Mouse (Mus musculus): ENCODE data around the gene Ube2l3. TPM values are rescaled to one million over a fixed set of nuclear protein-coding genes. Genes with fewer than 3 reads are reported as not detected.

Ube2l3 gene
- polyA plus RNA-seq (2012): 11.7 and 11.9 TPM in 2 replicates

GRCm38 (mm10) chr16:17202549-17202948 lies at the start of gene Ube2l3:
Gene Ube2l3 (minus strand): TSS chr16:17202649.
- TF ChIP-seq TAL1 (IDR thresholded peaks at IDR 0.05; ENCODE audit: low read length): no peak
- TF ChIP-seq GATA1 (IDR thresholded peaks at IDR 0.05; ENCODE audit: low read length): no peak
- Histone ChIP-seq H3K27me3 (ENCODE audit: control insufficient read depth) (peaks cover 14% of the 10 kb centered on the region), H3K9me3 (ENCODE audit: control insufficient read depth, low read length) (no peaks in the 10 kb centered on the region), H3K36me3 (ENCODE audit: control insufficient read depth) (peaks cover 14% of the 10 kb centered on the region), H3K4me3 (replicated peaks) (peak within 1 kb of the TSS; percentile 99), H3K4me1 (ENCODE audit: control insufficient read depth) (peaks cover 33% of the 10 kb centered on the region)

DNA sequence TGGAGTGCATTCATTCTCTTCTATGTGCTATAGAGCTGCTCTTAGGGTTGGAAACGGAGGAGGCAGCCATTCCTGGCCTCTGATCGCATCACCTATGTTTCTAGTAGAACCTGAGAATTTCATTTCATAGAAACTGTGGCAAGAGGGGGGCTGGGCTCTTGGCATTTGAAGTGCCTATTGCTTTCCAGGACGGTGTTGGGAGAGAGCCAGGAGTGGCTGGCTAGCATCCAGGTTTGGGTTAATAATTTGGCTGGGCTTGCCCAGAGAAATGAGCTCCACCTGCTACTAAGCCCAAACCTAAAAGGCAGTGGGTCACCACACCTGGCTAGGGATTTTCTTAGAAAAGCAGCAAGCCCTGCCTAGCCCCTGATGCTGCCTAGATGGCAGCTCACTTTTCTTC lies 49.1 kb upstream of the Ube2l3 start:
- TF ChIP-seq TAL1 (IDR thresholded peaks at IDR 0.05; ENCODE audit: low read length) (no peak), GATA1 (IDR thresholded peaks at IDR 0.05; ENCODE audit: low read length) (no peak)
- Histone ChIP-seq H3K36me3 (ENCODE audit: control insufficient read depth) (peaks cover 15% of the 10 kb centered on the region), H3K4me3 (replicated peaks) (no peak overlapping the region)

DNA sequence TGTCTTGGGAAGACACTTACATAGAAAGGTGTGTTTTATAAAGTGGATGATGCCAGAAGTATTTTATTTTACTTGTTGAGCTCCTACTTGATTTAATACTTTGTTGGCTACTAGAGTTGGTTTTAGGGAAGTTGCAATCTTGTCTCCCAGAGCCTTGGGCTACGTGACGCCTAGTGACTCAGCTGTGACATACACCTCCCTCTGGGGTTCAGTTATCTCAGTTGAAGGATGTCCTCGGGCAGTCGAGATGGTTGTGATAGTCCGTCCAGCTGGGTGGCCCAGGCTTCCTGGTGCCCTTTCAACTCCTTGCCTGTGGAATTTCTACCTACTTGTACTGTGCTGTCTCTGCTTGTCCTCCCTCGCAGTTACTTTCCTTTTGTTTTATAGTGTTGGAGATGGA lies 46.7 kb upstream of the Ube2l3 start:
- H3K27me3 ChIP-seq (ENCODE audit: control insufficient read depth): no peaks in the 10 kb centered on the region
- H3K4me3 ChIP-seq (replicated peaks): peak overlapping the region; percentile 26
- no peaks in the 10 kb centered on the region for H3K9me3 ChIP-seq (ENCODE audit: control insufficient read depth, low read length)
- peaks cover 2% of the 10 kb centered on the region; the same call in 1 of the 2 replicates for H3K36me3 ChIP-seq (ENCODE audit: control insufficient read depth)
- TF ChIP-seq GATA1 (IDR thresholded peaks at IDR 0.05; ENCODE audit: low read length) (no peak), TAL1 (IDR thresholded peaks at IDR 0.05; ENCODE audit: low read length) (no peak)
- H3K4me1 ChIP-seq (ENCODE audit: control insufficient read depth): peaks cover 62% of the 10 kb centered on the region

More for the DNA sequence above, 49.1 kb upstream of the Ube2l3 start:
- Histone ChIP-seq H3K9me3 (ENCODE audit: control insufficient read depth, low read length) (no peaks in the 10 kb centered on the region), H3K27me3 (ENCODE audit: control insufficient read depth) (no peaks in the 10 kb centered on the region), H3K4me1 (ENCODE audit: control insufficient read depth) (peaks cover 69% of the 10 kb centered on the region)

GRCm38 (mm10) chr16:17247727-17248126 lies 45.3 kb upstream of the Ube2l3 start:
- TF ChIP-seq GATA1 (IDR thresholded peaks at IDR 0.05; ENCODE audit: low read length) (no peak), TAL1 (IDR thresholded peaks at IDR 0.05; ENCODE audit: low read length) (no peak)
- peaks cover 52% of the 10 kb centered on the region for H3K4me1 ChIP-seq (ENCODE audit: control insufficient read depth)
- no peaks in the 10 kb centered on the region for H3K9me3 ChIP-seq (ENCODE audit: control insufficient read depth, low read length)
- no peaks in the 10 kb centered on the region for H3K36me3 ChIP-seq (ENCODE audit: control insufficient read depth)
- H3K4me3 ChIP-seq (replicated peaks): no peak overlapping the region
- no peaks in the 10 kb centered on the region for H3K27me3 ChIP-seq (ENCODE audit: control insufficient read depth)

GRCm38 (mm10) chr16:17244996-17245395 lies 42.5 kb upstream of the Ube2l3 start:
- H3K4me1 ChIP-seq (ENCODE audit: control insufficient read depth): peaks cover 36% of the 10 kb centered on the region
- no peaks in the 10 kb centered on the region for H3K9me3 ChIP-seq (ENCODE audit: control insufficient read depth, low read length)
- no peaks in the 10 kb centered on the region for H3K36me3 ChIP-seq (ENCODE audit: control insufficient read depth)
- no peaks in the 10 kb centered on the region for H3K27me3 ChIP-seq (ENCODE audit: control insufficient read depth)
- TF ChIP-seq TAL1 (IDR thresholded peaks at IDR 0.05; ENCODE audit: low read length) (no peak), GATA1 (IDR thresholded peaks at IDR 0.05; ENCODE audit: low read length) (no peak)
- no peak overlapping the region for H3K4me3 ChIP-seq (replicated peaks)

GRCm38 (mm10) chr16:17243731-17244130 lies 41.3 kb upstream of the Ube2l3 start:
- H3K4me3 ChIP-seq (replicated peaks): no peak overlapping the region
- peaks cover 36% of the 10 kb centered on the region for H3K4me1 ChIP-seq (ENCODE audit: control insufficient read depth)
- H3K36me3 ChIP-seq (ENCODE audit: control insufficient read depth): no peaks in the 10 kb centered on the region
- H3K27me3 ChIP-seq (ENCODE audit: control insufficient read depth): no peaks in the 10 kb centered on the region
- H3K9me3 ChIP-seq (ENCODE audit: control insufficient read depth, low read length): no peaks in the 10 kb centered on the region
- TF ChIP-seq TAL1 (IDR thresholded peaks at IDR 0.05; ENCODE audit: low read length) (0 out of 3 replicates have a peak, but pooled peaks have one; percentile 4), GATA1 (IDR thresholded peaks at IDR 0.05; ENCODE audit: low read length) (no peak)

GRCm38 (mm10) chr16:17239409-17239808 lies 37.0 kb upstream of the Ube2l3 start:
- no peak for TF ChIP-seq TAL1 (IDR thresholded peaks at IDR 0.05; ENCODE audit: low read length)
- TF ChIP-seq GATA1 (IDR thresholded peaks at IDR 0.05; ENCODE audit: low read length): no peak

GRCm38 (mm10) chr16:17237634-17238033 lies 35.2 kb upstream of the Ube2l3 start:
- peaks cover 17% of the 10 kb centered on the region for H3K27me3 ChIP-seq (ENCODE audit: control insufficient read depth)
- H3K4me3 ChIP-seq (replicated peaks): no peak overlapping the region
- peak; percentile 24; the same call in 1 of the 3 replicates for TF ChIP-seq TAL1 (IDR thresholded peaks at IDR 0.05; ENCODE audit: low read length)
- TF ChIP-seq GATA1 (IDR thresholded peaks at IDR 0.05; ENCODE audit: low read length): no peak
- peaks cover 72% of the 10 kb centered on the region for H3K4me1 ChIP-seq (ENCODE audit: control insufficient read depth)
- no peaks in the 10 kb centered on the region for H3K9me3 ChIP-seq (ENCODE audit: control insufficient read depth, low read length)
- no peaks in the 10 kb centered on the region for H3K36me3 ChIP-seq (ENCODE audit: control insufficient read depth)

More at GRCm38 (mm10) chr16:17239409-17239808, 37.0 kb upstream of the Ube2l3 start:
- Histone ChIP-seq H3K27me3 (ENCODE audit: control insufficient read depth) (peaks cover 8% of the 10 kb centered on the region), H3K4me1 (ENCODE audit: control insufficient read depth) (peaks cover 59% of the 10 kb centered on the region), H3K9me3 (ENCODE audit: control insufficient read depth, low read length) (no peaks in the 10 kb centered on the region), H3K4me3 (replicated peaks) (no peak overlapping the region), H3K36me3 (ENCODE audit: control insufficient read depth) (no peaks in the 10 kb centered on the region)

GRCm38 (mm10) chr16:17234916-17235665 lies 32.6 kb upstream of the Ube2l3 start:
- TF ChIP-seq TAL1 (IDR thresholded peaks at IDR 0.05; ENCODE audit: low read length) (no peak), GATA1 (IDR thresholded peaks at IDR 0.05; ENCODE audit: low read length) (no peak)
- Histone ChIP-seq H3K27me3 (ENCODE audit: control insufficient read depth) (peaks cover 17% of the 10 kb centered on the region), H3K4me1 (ENCODE audit: control insufficient read depth) (peaks cover 66% of the 10 kb centered on the region), H3K4me3 (replicated peaks) (peak overlapping the region; percentile 84), H3K9me3 (ENCODE audit: control insufficient read depth, low read length) (peaks cover 2% of the 10 kb centered on the region; the same call in 1 of the 2 replicates), H3K36me3 (ENCODE audit: control insufficient read depth) (no peaks in the 10 kb centered on the region)
